Mouse (Mus musculus) central nervous system, embryonic 14 days (tissue): ENCODE results near the gene Myh15. TPM values are rescaled to one million over a fixed set of nuclear protein-coding genes. Genes with fewer than 3 reads are reported as not detected.

Experiments used
- polyA plus RNA-seq: library from polyadenylated mRNA; depleted of rRNA; stranded (reverse); fragments of >200 nt; gene quantifications from 2 replicates; pipeline ENCODE4 v1.2.3, GENCODE M21; 2012; rRNA removed

Myh15 gene
- polyA plus RNA-seq: 0.06 and 0.10 TPM in 2 replicates

GRCm38 (mm10) chr16:49057186-49057585, at the start of gene Myh15:
Gene Myh15 (plus strand): TSS chr16:49057486.

Other genes starting within 250 kb of the Myh15 start
- not detected in 2 replicates for gene Retnlb, start 240.6 kb upstream of the Myh15 start, polyA plus RNA-seq
- not detected in 2 replicates for gene Retnla, start 214.9 kb upstream of the Myh15 start, polyA plus RNA-seq
- gene Retnlg, start 184.9 kb upstream of the Myh15 start, polyA plus RNA-seq: 0.25 and 0.29 TPM in 2 replicates
- gene Dzip3, start 63.3 kb upstream of the Myh15 start, polyA plus RNA-seq: 85.6 and 92.7 TPM in 2 replicates
- gene Cip2a, start 63.3 kb upstream of the Myh15 start, polyA plus RNA-seq: 19.9 and 27.9 TPM in 2 replicates